Mouse (Mus musculus): Measurements from ENCODE around the gene Nop53.

GRCm38 (mm10) chr7:15954436-15954835, 8.6 kb upstream of the Nop53 start:
- TF ChIP-seq CTCF (IDR thresholded peaks at IDR 0.05; ENCODE audit: low read depth) (no peak), EP300 (IDR thresholded peaks at IDR 0.05; ENCODE audit: low read depth) (no peak)
